Mouse (Mus musculus): ENCODE results near the gene Kpna6. TPM values are rescaled to one million over a fixed set of nuclear protein-coding genes. Genes with fewer than 3 reads are reported as not detected.
A peak's percentile ranks its signal among the peaks of the same experiment; 100 is the strongest.

The Kpna6 gene
- polyA plus RNA-seq, 1 experiment: 55.3 TPM

DNA sequence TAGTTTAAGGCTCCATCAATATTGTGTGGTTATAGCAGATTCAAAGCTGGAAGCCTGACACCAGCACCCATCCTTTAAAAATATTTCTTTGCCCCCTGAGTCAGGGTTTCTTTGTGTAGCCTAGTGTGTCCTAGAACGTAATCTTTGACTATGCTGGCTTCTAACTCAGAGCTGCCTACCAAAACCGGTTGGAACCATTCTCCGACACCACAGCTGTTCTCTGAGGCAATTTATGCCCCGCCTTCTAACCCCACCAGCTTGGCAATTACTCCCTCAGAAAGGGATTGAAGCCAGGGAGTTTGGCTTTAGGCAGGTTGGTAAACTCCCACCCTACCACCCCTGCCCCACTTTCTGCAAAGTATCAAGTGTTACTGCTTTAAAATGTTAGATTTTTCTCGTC, 30.8 kb downstream of the Kpna6 start:
- WGBS: 26% methylated on average over 5 of the region's 5 CpGs
- no peak overlapping the region for H3K4me3 ChIP-seq (replicated peaks; ENCODE audit: insufficient read depth, low read depth, low read length)
- H3K27ac ChIP-seq (ENCODE audit: insufficient read depth, low read length): no peak overlapping the region; the same call in 1 of the 2 replicates
- no peaks in the 10 kb centered on the region for H3K27me3 ChIP-seq (ENCODE audit: control insufficient read depth, insufficient read depth, low read length)
- TF ChIP-seq CTCF (IDR thresholded peaks at IDR 0.05; ENCODE audit: borderline replicate concordance, insufficient read depth, low read depth, low read length): no peak
- TF ChIP-seq POLR2A (IDR thresholded peaks at IDR 0.05; ENCODE audit: borderline replicate concordance, insufficient read depth, low read length): no peak
- peaks cover 12% of the 10 kb centered on the region for H3K4me1 ChIP-seq (ENCODE audit: control insufficient read depth, insufficient read depth, low read length)
- DNase-seq: peak; percentile 17 to 41

DNA sequence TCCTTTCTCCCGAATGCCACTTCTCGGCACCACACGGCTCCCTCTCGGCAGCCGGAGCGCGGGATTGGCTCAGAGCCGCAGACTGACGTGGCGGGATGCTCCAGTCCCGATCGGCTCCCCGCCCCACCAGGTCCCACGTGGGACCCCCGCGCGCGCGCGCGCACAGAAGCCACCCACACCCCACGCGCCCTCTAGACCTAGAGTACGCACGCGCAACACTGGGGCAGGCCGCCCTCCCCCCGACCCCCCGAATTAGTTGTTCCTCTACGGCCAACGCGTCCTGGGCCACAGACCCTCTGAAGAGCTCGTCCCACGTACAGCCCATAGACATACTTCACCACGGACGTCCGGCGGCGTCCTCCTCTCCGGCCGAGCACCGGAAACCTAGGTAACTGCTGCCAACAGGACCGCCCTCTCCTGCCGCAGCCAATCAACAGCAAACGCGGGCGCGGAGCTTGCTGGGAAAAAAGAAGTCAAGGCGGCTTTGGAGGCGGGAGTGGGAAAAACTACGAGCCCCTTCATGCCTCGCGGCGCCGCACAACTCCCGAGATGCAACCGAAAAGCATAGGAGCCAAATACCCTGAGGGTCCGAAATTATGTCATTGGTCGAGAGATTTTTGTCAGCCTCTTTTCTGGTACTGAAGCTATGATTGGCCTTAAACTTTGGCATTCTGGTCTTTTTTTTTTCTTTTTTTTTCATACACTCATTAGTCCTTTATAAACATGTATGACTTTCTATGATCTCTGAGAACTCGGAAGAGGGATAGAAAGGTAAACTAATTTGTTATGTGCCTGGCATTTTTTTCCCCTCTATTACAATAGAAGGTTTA, 31.7 kb downstream of the Kpna6 start, which contains the start of gene Txlna:
Gene Txlna, minus strand, starts transcription at position 428 of the 830 bp plus-strand sequence.
- peak within 1 kb of the TSS; percentile 88 for H3K4me3 ChIP-seq (replicated peaks; ENCODE audit: insufficient read depth, low read depth, low read length)
- H3K27ac ChIP-seq (ENCODE audit: insufficient read depth, low read length): peak within 1 kb of the TSS; percentile 81
- TF ChIP-seq POLR2A (IDR thresholded peaks at IDR 0.05; ENCODE audit: borderline replicate concordance, insufficient read depth, low read length) (peak; percentile 80), CTCF (IDR thresholded peaks at IDR 0.05; ENCODE audit: borderline replicate concordance, insufficient read depth, low read depth, low read length) (no peak)
- H3K4me1 ChIP-seq (ENCODE audit: control insufficient read depth, insufficient read depth, low read length): peaks cover 12% of the 10 kb centered on the region
- peak; percentile 98 to 99 for DNase-seq
- no peaks in the 10 kb centered on the region for H3K27me3 ChIP-seq (ENCODE audit: control insufficient read depth, insufficient read depth, low read length)
- WGBS: under 1% methylated on average over 60 of the region's 60 CpGs

DNA sequence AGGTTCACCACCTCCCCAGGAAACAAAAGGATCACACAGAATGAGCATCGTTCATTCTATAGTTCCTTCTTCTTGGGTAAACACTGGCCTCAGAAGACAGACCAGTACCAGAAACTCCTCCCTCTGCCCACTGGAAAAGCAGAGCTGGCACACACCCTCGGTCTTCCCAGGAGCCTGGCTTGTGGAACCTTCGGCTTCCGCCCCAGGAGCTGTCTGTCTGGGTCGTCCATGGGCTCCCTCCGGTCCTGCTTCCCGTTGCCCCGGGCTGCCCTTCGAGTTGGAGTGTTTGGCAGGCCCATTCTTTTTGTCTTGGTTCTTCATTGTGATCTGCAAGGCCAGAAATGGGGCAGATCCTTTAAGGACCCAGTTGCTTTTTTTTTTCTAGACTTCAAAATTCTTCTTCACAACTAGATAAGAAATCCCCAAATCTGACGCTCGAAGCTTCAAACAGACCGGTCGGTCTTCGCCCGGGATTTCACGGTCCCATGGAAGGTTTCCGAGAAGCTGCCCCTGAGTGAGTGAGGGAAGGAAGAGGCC, 32.4 kb downstream of the Kpna6 start:
- Histone ChIP-seq H3K4me3 (replicated peaks; ENCODE audit: insufficient read depth, low read depth, low read length) (peak overlapping the region; percentile 88), H3K27me3 (ENCODE audit: control insufficient read depth, insufficient read depth, low read length) (no peaks in the 10 kb centered on the region), H3K4me1 (ENCODE audit: control insufficient read depth, insufficient read depth, low read length) (peaks cover 12% of the 10 kb centered on the region), H3K27ac (ENCODE audit: insufficient read depth, low read length) (peak overlapping the region; percentile 75)
- WGBS: under 1% methylated on average over 17 of the region's 17 CpGs
- DNase-seq: peak; percentile 72 to 73
- no peak for TF ChIP-seq POLR2A (IDR thresholded peaks at IDR 0.05; ENCODE audit: borderline replicate concordance, insufficient read depth, low read length)
- no peak for TF ChIP-seq CTCF (IDR thresholded peaks at IDR 0.05; ENCODE audit: borderline replicate concordance, insufficient read depth, low read depth, low read length)

DNA sequence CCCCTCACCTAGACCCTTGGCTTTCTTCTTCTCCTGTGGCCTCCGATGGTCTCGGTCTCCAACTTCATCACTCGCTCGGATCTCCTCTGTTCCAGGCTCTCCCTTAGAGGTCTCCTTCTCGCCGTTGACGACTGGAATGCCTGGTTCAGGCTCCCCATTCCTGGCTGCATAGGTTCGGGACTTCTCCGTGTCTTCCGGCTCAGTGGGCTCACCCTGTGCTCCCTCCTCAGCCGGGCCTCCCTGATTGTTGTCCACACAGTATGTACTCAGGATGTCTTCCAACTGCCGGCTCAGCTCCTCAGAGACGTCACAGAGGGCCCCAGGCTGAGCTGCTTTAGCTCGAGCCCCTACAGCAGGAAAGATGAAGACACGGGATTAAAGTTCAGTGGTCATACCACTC, 33.3 kb downstream of the Kpna6 start:
- H3K4me3 ChIP-seq (replicated peaks; ENCODE audit: insufficient read depth, low read depth, low read length): peak overlapping the region; percentile 88
- peak overlapping the region; percentile 34 for H3K27ac ChIP-seq (ENCODE audit: insufficient read depth, low read length)
- 39% methylated on average over 15 of the region's 15 CpGs for WGBS
- H3K4me1 ChIP-seq (ENCODE audit: control insufficient read depth, insufficient read depth, low read length): peaks cover 12% of the 10 kb centered on the region
- H3K27me3 ChIP-seq (ENCODE audit: control insufficient read depth, insufficient read depth, low read length): no peaks in the 10 kb centered on the region
- peak in 1 of 2 experiments; percentile 22 for DNase-seq
- no peak for TF ChIP-seq POLR2A (IDR thresholded peaks at IDR 0.05; ENCODE audit: borderline replicate concordance, insufficient read depth, low read length)
- TF ChIP-seq CTCF (IDR thresholded peaks at IDR 0.05; ENCODE audit: borderline replicate concordance, insufficient read depth, low read depth, low read length): no peak

DNA sequence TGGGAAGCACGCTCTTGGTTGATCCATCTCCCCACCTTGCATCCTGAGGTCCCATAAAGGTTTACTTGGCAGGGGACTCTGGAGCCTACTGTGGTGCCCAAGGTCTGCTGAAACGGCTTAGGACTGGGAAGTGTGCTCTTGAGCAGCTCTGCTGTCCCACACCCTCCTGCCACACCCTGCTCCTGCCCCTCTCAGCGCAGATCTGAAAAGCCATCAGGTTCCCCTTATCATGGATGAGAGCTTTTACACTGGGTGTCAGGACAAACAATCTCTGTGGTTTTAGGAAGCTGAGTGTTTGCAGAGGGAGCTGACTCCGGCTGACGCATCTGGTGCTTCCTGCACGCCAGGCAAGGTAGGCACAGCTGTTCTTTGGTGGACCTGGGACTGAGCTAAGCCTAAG, 38.7 kb downstream of the Kpna6 start:
- WGBS: 91% methylated on average over 6 of the region's 6 CpGs
- peaks cover 17% of the 10 kb centered on the region; the same call in 1 of the 2 replicates for H3K4me1 ChIP-seq (ENCODE audit: control insufficient read depth, insufficient read depth, low read length)
- no peak for TF ChIP-seq POLR2A (IDR thresholded peaks at IDR 0.05; ENCODE audit: borderline replicate concordance, insufficient read depth, low read length)
- TF ChIP-seq CTCF (IDR thresholded peaks at IDR 0.05; ENCODE audit: borderline replicate concordance, insufficient read depth, low read depth, low read length): no peak
- H3K27me3 ChIP-seq (ENCODE audit: control insufficient read depth, insufficient read depth, low read length): no peaks in the 10 kb centered on the region
- H3K4me3 ChIP-seq (replicated peaks; ENCODE audit: insufficient read depth, low read depth, low read length): no peak overlapping the region
- no peak overlapping the region for H3K27ac ChIP-seq (ENCODE audit: insufficient read depth, low read length)
- no peak for DNase-seq

DNA sequence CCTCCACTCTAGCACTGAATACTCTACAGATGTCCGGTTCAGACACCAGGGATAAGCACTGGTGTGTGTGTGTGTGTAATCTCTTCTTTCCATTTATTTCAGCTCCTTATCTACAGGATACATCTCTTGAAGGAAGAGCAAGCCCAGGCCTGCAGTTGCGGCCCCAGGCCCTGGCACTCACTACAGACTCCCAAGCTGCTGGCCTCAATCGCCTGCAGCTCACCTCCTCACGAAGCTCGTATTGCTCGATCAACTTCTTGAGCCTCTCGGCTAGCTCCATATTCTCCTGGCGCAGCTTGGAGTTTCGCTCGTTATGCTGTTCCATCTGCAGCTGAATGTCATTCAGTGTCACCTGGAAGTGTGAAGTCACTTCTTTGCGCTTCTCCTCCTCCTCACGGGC, 40.7 kb downstream of the Kpna6 start:
- peaks cover 10% of the 10 kb centered on the region; the same call in 1 of the 2 replicates for H3K4me1 ChIP-seq (ENCODE audit: control insufficient read depth, insufficient read depth, low read length)
- H3K27ac ChIP-seq (ENCODE audit: insufficient read depth, low read length): no peak overlapping the region
- TF ChIP-seq CTCF (IDR thresholded peaks at IDR 0.05; ENCODE audit: borderline replicate concordance, insufficient read depth, low read depth, low read length) (no peak), POLR2A (IDR thresholded peaks at IDR 0.05; ENCODE audit: borderline replicate concordance, insufficient read depth, low read length) (no peak)
- no peak for DNase-seq
- no peaks in the 10 kb centered on the region for H3K27me3 ChIP-seq (ENCODE audit: control insufficient read depth, insufficient read depth, low read length)
- no peak overlapping the region for H3K4me3 ChIP-seq (replicated peaks; ENCODE audit: insufficient read depth, low read depth, low read length)
- WGBS: 88% methylated on average over 12 of the region's 12 CpGs

DNA sequence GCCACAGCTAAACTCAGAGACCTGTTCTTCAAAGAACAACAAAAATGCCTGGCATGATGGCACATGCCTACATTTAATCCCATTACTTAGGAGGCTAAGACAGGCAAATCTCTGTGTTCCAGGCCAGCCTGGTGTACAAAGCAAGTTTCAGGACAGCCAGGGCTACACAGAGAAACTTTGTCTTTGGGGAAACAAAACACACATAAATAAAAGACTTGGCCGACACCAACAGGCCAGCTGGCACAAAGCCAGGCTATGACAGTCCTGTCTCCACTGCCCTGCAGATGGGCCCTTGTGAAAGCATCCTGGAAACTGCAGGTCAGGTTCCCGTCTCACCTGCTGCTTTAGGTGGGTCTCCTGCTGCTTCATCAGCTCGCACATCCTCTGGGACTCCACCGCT, 41.6 kb downstream of the Kpna6 start:
- peak in 1 of 2 experiments; percentile 50 for DNase-seq
- TF ChIP-seq CTCF (IDR thresholded peaks at IDR 0.05; ENCODE audit: borderline replicate concordance, insufficient read depth, low read depth, low read length) (no peak), POLR2A (IDR thresholded peaks at IDR 0.05; ENCODE audit: borderline replicate concordance, insufficient read depth, low read length) (no peak)
- no peaks in the 10 kb centered on the region for H3K27me3 ChIP-seq (ENCODE audit: control insufficient read depth, insufficient read depth, low read length)
- 10% methylated on average over 4 of the region's 4 CpGs for WGBS
- H3K4me3 ChIP-seq (replicated peaks; ENCODE audit: insufficient read depth, low read depth, low read length): no peak overlapping the region
- peak overlapping the region; percentile 20; the same call in 1 of the 2 replicates for H3K27ac ChIP-seq (ENCODE audit: insufficient read depth, low read length)
- H3K4me1 ChIP-seq (ENCODE audit: control insufficient read depth, insufficient read depth, low read length): peaks cover 10% of the 10 kb centered on the region; the same call in 1 of the 2 replicates

Data from cerebellum, adult 2 months (tissue).